Mouse (Mus musculus) olfactory bulb, adult 2 months (tissue): Measurements from ENCODE around the gene Rplp0.

ENCODE experiments used
- CTCF ChIP-seq: fragments of 200-500 bp; IDR thresholded peaks from 2 replicates; pipeline ENCODE4 v1.5.1; 2012; ENCODE audit warnings: low read depth, mild to moderate bottlenecking, low read length, moderate library complexity; ENCODE audit not compliant: insufficient read depth
- POLR2A ChIP-seq: fragments of 200-500 bp; IDR thresholded peaks from 2 replicates; pipeline ENCODE4 v1.6.1; 2012; ENCODE audit warnings: mild to moderate bottlenecking, low read depth, low read length, moderate library complexity; ENCODE audit not compliant: insufficient read depth

DNA sequence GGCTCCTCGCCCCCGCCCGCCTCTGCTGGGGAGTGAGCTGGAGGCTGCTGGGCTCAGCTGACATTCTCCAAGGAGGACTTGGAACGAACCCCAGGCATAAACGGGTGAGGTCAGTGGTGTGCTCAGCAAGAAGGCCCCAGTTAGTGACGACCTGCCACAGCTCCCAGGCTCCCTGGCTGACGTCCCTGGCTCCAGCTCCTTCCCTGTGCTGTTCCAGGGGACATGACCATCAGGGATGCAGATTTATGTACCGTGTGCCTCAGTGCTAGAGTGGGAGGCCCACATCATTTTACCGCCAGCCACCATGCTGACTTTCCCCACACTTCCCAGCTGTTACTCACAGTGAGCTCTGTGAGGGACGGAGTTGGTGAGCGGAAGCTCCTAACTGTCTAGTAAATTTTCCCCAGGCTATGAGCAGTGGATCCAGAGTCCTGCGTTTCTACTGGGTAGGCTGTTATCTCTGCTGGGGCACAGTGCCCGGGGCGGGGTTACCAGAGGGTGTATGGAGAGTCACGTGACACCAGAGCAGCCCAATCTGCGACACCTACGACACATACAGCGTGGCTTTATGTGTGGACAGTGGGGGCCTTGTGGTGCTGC, 27.5 kb upstream of the Rplp0 start:
- TF ChIP-seq POLR2A (no peak), CTCF (no peak)
